Mouse (Mus musculus) monocyte, adult 2 months (primary cell): ENCODE results near the gene Slc16a2.
"Not testable (repeated sequence)": the region's sequence is repeated elsewhere in the genome, so short reads cannot be mapped to it uniquely, and the experiment has no call there.

ENCODE experiments used
- DNase-seq, 2 experiments: peaks; one replicate each; pipeline ENCODE4 v3.0.0; 2022; ENCODE audit warnings: low spot score in 2 of 2, low read depth in 1 of 2

Gene Slc16a2

GRCm38 (mm10) chrX:103664445-103664844 is 157.3 kb downstream of the Slc16a2 start:
- DNase-seq: not testable (repeated sequence)

GRCm38 (mm10) chrX:103658985-103659384 is 162.8 kb downstream of the Slc16a2 start:
- no peak for DNase-seq

- no peak for DNase-seq
Observed at GRCm38 (mm10) chrX:103653021-103653420, 168.8 kb downstream of the Slc16a2 start.

DNA sequence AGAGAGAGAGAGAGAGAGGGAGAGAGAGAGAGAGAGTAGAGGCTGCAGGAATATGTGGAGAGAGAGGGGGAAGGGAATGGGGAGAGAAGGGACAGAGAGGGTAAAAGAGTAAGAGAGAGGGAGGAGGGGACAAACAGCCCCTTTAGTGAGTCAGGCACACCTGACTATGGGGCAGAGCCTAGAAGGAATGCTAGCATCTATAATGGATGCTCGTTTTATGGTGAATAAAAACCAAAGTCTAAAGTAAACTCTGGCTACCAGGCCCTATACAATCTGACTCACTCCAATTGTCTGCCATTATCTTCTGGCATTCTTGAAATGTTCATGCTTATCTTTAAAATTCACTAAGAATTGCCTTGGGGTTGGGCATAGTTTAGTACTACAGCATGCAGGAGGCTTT is 169.7 kb downstream of the Slc16a2 start:
- DNase-seq: no peak
